Mouse (Mus musculus): Measurements from ENCODE around the gene Nrxn1.

Gene Nrxn1

GRCm38 (mm10) chr17:90892327-90893259 lies 200.3 kb downstream of the Nrxn1 start:
- TF ChIP-seq GATA4 (IDR thresholded peaks at IDR 0.05; ENCODE audit: insufficient replicate concordance, low read length): no peak

- TF ChIP-seq GATA4 (IDR thresholded peaks at IDR 0.05; ENCODE audit: insufficient replicate concordance, low read length): no peak
Observed at GRCm38 (mm10) chr17:90891711-90892110, 201.2 kb downstream of the Nrxn1 start.

- no peak for TF ChIP-seq GATA4 (IDR thresholded peaks at IDR 0.05; ENCODE audit: insufficient replicate concordance, low read length)
Observed at GRCm38 (mm10) chr17:90857225-90857624, 235.6 kb downstream of the Nrxn1 start.

- TF ChIP-seq GATA4 (IDR thresholded peaks at IDR 0.05; ENCODE audit: insufficient replicate concordance, low read length): no peak
Observed at GRCm38 (mm10) chr17:90843876-90844275, 249.0 kb downstream of the Nrxn1 start.

- no peak for TF ChIP-seq GATA4 (IDR thresholded peaks at IDR 0.05; ENCODE audit: insufficient replicate concordance, low read length)
Observed at GRCm38 (mm10) chr17:90843072-90843611, 249.7 kb downstream of the Nrxn1 start.

GRCm38 (mm10) chr17:90837022-90837414 lies 255.9 kb downstream of the Nrxn1 start:
- no peak for TF ChIP-seq GATA4 (IDR thresholded peaks at IDR 0.05; ENCODE audit: insufficient replicate concordance, low read length)

GRCm38 (mm10) chr17:90836154-90837021 lies 256.5 kb downstream of the Nrxn1 start:
- TF ChIP-seq GATA4 (IDR thresholded peaks at IDR 0.05; ENCODE audit: insufficient replicate concordance, low read length): no peak

GRCm38 (mm10) chr17:90818340-90818739 lies 274.5 kb downstream of the Nrxn1 start:
- no peak for TF ChIP-seq GATA4 (IDR thresholded peaks at IDR 0.05; ENCODE audit: insufficient replicate concordance, low read length)

GRCm38 (mm10) chr17:90817898-90818297 lies 275.0 kb downstream of the Nrxn1 start:
- TF ChIP-seq GATA4 (IDR thresholded peaks at IDR 0.05; ENCODE audit: insufficient replicate concordance, low read length): no peak

GRCm38 (mm10) chr17:90815306-90815705 lies 277.6 kb downstream of the Nrxn1 start:
- no peak for TF ChIP-seq GATA4 (IDR thresholded peaks at IDR 0.05; ENCODE audit: insufficient replicate concordance, low read length)

GRCm38 (mm10) chr17:90813760-90814159 lies 279.1 kb downstream of the Nrxn1 start:
- TF ChIP-seq GATA4 (IDR thresholded peaks at IDR 0.05; ENCODE audit: insufficient replicate concordance, low read length): no peak

GRCm38 (mm10) chr17:90812485-90812884 lies 280.4 kb downstream of the Nrxn1 start:
- no peak for TF ChIP-seq GATA4 (IDR thresholded peaks at IDR 0.05; ENCODE audit: insufficient replicate concordance, low read length)

- no peak for TF ChIP-seq GATA4 (IDR thresholded peaks at IDR 0.05; ENCODE audit: insufficient replicate concordance, low read length)
Observed at GRCm38 (mm10) chr17:90809197-90810163, 283.4 kb downstream of the Nrxn1 start.

GRCm38 (mm10) chr17:90808256-90808655 lies 284.6 kb downstream of the Nrxn1 start:
- TF ChIP-seq GATA4 (IDR thresholded peaks at IDR 0.05; ENCODE audit: insufficient replicate concordance, low read length): no peak
